Mouse (Mus musculus): ENCODE measurements around the gene Dzip3. TPM values are rescaled to one million over a fixed set of nuclear protein-coding genes. Genes with fewer than 3 reads are reported as not detected.

Gene Dzip3
- total and polyA plus RNA-seq, 3 experiments = 2.1 to 23.9 (median 17.0) TPM

Other genes starting within 250 kb of the Dzip3 start
- gene Trat1, start 222.1 kb downstream of the Dzip3 start, total RNA-seq (2021) = not detected
- gene Trat1, start 222.1 kb downstream of the Dzip3 start, polyA plus RNA-seq (2012; rRNA removed) = not detected in 2 replicates
- gene Retnlb, start 177.3 kb downstream of the Dzip3 start, total RNA-seq (2021) = not detected
- not detected in 2 replicates for gene Retnlb, start 177.3 kb downstream of the Dzip3 start, polyA plus RNA-seq (2012; rRNA removed)
- gene Retnla, start 151.6 kb downstream of the Dzip3 start, total RNA-seq (2021) = 10 to 100 TPM; 14.5 to 36.5 TPM
- 23.0 and 26.3 TPM in 2 replicates for gene Retnla, start 151.6 kb downstream of the Dzip3 start, polyA plus RNA-seq (2012; rRNA removed)
- gene Retnlg, start 121.5 kb downstream of the Dzip3 start, total RNA-seq (2021) = 1 to 10 TPM in 1 of 2 experiments, under 1 TPM in 1; 0.73 to 1.4 TPM
- 0.44 TPM in 1 of 2 replicates, not detected in the other for gene Retnlg, start 121.5 kb downstream of the Dzip3 start, polyA plus RNA-seq (2012; rRNA removed)
- 1 to 10 TPM; 1.2 to 1.9 TPM for gene Cip2a, start within 50 bp of the Dzip3 start, total RNA-seq (2021)
- gene Cip2a, start within 50 bp of the Dzip3 start, polyA plus RNA-seq (2012; rRNA removed) = 0.07 and 0.30 TPM in 2 replicates
- gene Myh15, start 63.3 kb upstream of the Dzip3 start, total RNA-seq (2021) = not detected
- gene Myh15, start 63.3 kb upstream of the Dzip3 start, polyA plus RNA-seq (2012; rRNA removed) = not detected in 2 replicates